Comparison of ENCODE assay signal across 7 mouse cellular contexts in the genomic region with DNA sequence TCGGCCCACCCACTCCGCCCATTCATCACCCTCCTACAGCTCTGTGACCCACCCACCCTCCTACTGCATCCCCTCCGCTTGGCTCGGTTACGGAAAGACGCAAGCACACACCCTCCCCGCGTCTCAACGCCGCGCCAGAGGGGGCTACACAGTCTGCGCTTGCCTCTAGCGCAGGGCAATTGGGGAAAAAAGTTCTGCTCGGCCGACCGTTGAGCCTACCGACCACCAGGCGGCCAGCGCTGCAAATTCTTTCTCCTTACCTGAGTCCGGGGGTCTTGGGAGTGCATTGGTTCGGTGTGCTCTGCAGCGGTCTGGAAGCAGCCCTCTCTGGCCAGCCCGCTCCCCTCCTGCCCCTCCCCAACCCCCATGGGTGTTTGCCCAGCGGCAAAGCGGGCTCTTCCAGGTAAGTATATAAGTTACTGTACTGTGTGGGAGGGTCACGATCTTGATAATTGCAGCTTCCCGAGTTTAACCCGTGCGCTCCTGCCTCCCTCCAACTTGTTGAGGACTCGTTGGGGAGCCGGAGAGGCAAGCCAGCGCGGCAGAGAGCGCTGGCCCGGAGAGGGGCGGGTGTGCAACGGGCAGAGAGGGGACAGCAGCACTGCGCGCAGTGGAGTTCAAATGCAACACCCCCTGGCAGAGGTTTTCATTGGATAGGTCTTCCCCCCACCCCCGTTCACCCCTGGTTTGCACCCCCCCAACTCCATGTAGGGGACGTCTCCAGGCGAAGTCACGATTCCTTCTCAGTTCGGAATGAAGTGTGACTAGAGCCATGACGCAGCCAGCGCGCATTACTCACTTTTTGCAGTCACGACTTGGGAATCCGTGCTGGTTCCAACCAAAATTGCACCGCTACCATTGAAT.
DNase-seq lines count a peak whose midpoint lies in the region; ATAC-seq and TF ChIP-seq lines count a peak whose summit lies in the region.

No protein-coding gene starts in this region.

- no peak overlapping the region for H3K9ac ChIP-seq in forebrain, postnatal 0 days
- H3K9ac ChIP-seq in midbrain, postnatal 0 days (replicated peaks; ENCODE audit: low read length, poor library complexity, severe bottlenecking) = 0 out of 2 replicates have a peak overlapping the region, but pooled peaks have one; percentile 13

- no peaks in the 10 kb centered on the region for H3K36me3 ChIP-seq in forebrain, postnatal 0 days (ENCODE audit: insufficient read depth)
- no peaks in the 10 kb centered on the region for H3K36me3 ChIP-seq in midbrain, postnatal 0 days (ENCODE audit: insufficient read depth, low read length)

- peak overlapping the region; percentile 59 for H3K4me3 ChIP-seq in forebrain, postnatal 0 days (ENCODE audit: low read depth, low read length)
- peak overlapping the region; percentile 54 for H3K4me3 ChIP-seq in midbrain, postnatal 0 days (ENCODE audit: low read depth, low read length)

- DNase-seq in layer of hippocampus, postnatal 10 days (ENCODE audit: low spot score in 2 of 2) = peak; percentile 20 to 30
- DNase-seq in layer of hippocampus, postnatal 36 days = no peak
- DNase-seq in cerebellum, postnatal 25 days = peak; percentile 55 to 64
- peak; percentile 26 for DNase-seq in forebrain, postnatal 0 days
- DNase-seq in midbrain, postnatal 0 days (ENCODE audit: low spot score) = peak; percentile 42
- DNase-seq in urinary bladder, adult 2 months (ENCODE audit: low spot score) = no peak
- no peak for DNase-seq in lung, postnatal 10 days

- H3K4me2 ChIP-seq in forebrain, postnatal 0 days (ENCODE audit: low read depth) = peak overlapping the region; percentile 84
- H3K4me2 ChIP-seq in midbrain, postnatal 0 days (ENCODE audit: low read depth, low read length, poor library complexity, severe bottlenecking) = peak overlapping the region; percentile 71

- no peaks in the 10 kb centered on the region for H3K9me3 ChIP-seq in forebrain, postnatal 0 days (ENCODE audit: low read length)
- no peaks in the 10 kb centered on the region for H3K9me3 ChIP-seq in midbrain, postnatal 0 days (ENCODE audit: low read length)

- 1% methylated on average over 50 of the region's 50 CpGs for WGBS in forebrain, postnatal 0 days
- 0% methylated on average over 50 of the region's 50 CpGs for WGBS in midbrain, postnatal 0 days

- H3K27ac ChIP-seq in forebrain, postnatal 0 days (ENCODE audit: low read depth, low read length) = no peak overlapping the region
- H3K27ac ChIP-seq in midbrain, postnatal 0 days (ENCODE audit: low read depth, low read length) = no peak overlapping the region

- TF ChIP-seq CTCF in forebrain, postnatal 0 days (IDR thresholded peaks at IDR 0.05; ENCODE audit: low read depth) = peak; percentile 47
- peak; percentile 53 for TF ChIP-seq CTCF in midbrain, postnatal 0 days (IDR thresholded peaks at IDR 0.05)

- ATAC-seq in forebrain, postnatal 0 days = no peak
- ATAC-seq in midbrain, postnatal 0 days (ENCODE audit: low FRiP score) = no peak

- peaks cover 53% of the 10 kb centered on the region for H3K27me3 ChIP-seq in forebrain, postnatal 0 days (ENCODE audit: insufficient read depth, low read length)
- peaks cover 31% of the 10 kb centered on the region for H3K27me3 ChIP-seq in midbrain, postnatal 0 days (ENCODE audit: insufficient read depth, low read length)

- H3K4me1 ChIP-seq in forebrain, postnatal 0 days (ENCODE audit: insufficient read depth) = peaks cover 16% of the 10 kb centered on the region
- peaks cover 16% of the 10 kb centered on the region; the same call in 1 of the 2 replicates for H3K4me1 ChIP-seq in midbrain, postnatal 0 days (ENCODE audit: insufficient read depth, low read length)

Comparison
In these comparisons a context has a peak if more than half of its experiments do, and no peak if none do; other contexts are left out.
1. DNase-seq: peak in layer of hippocampus, postnatal 10 days (2 of 2), cerebellum, postnatal 25 days (2 of 2), forebrain, postnatal 0 days (single experiment) and midbrain, postnatal 0 days (single experiment); none in layer of hippocampus, postnatal 36 days (0 of 2), urinary bladder, adult 2 months (single experiment) and lung, postnatal 10 days (single experiment).